Mouse (Mus musculus): Measurements from ENCODE around the gene St3gal2.
"Not testable (repeated sequence)": the region's sequence is repeated elsewhere in the genome, so short reads cannot be mapped to it uniquely, and the experiment has no call there.

Gene St3gal2

DNA sequence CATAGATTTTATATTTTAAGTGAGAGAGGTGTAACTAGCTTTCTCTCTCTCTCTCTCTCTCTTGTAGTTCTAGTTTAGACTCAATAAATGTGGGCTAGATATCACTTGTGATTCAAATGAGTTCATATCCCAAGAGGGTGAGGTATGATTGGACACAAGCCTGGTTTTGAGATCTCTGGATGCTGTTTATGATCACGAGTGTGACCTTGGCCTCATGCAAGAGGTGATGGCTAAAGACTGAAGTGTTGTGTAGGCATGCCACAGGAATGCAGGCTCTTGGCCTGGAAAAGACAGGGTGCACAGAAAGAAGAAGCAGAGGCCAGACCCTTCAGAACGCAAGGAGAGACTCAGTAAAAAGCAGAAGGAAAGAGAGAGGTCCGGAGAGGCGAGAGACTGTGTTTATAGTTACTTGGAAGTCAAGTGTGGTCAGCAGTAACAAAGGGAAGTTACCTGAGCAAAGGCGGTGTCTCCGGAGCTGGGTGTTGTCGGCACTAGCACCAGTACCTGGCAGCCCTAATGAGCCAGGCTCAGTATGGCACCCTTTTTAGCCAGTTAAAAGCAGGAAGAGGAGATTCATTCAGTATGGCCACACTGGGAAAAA is 24.7 kb downstream of the St3gal2 start:
- DNase-seq (ENCODE audit: low read depth), result no peak

DNA sequence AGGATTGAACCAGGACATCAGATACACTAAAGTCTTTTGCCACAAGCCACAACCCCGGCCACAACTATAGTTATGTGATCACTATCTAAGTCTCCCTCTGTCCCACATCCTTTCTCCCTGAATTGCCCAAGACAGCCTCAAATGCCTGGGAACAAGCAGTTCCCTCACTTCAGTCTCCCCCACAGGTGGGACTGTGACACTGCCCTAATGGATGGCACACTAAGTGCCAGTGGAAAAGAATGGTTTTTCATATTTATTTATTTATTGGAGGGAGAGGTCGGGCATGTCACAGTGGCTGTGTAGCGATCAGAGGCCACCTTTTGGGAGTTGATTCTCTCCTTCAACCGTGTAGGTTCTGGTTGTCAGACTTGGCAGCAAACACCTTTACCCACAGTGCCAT is 26.0 kb downstream of the St3gal2 start:
- no peak for DNase-seq (ENCODE audit: low read depth)

GRCm38 (mm10) chr8:110950065-110950484 is 30.4 kb downstream of the St3gal2 start:
- peak; percentile 62 for DNase-seq (ENCODE audit: low read depth)

DNA sequence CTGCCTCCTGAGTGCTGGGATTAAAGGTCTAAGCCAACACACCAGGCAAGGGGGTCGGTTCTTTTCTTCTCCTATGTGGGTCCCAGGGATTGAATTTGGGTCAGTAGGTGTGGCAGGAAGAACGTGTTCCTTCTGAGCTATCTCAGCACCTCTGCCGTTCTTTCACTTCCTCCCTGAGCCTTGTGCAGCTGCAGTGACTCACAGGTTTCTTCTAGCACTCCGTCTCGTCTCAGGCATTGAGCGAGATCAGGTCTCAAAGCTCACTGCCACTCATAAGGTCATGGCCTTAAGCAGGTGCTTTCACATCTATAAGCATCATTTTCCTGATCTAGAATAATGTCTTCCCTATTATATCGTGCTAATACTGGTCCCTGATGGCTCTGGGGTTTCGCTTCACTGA is 35.1 kb downstream of the St3gal2 start:
- DNase-seq (ENCODE audit: low read depth), result peak; percentile 71

DNA sequence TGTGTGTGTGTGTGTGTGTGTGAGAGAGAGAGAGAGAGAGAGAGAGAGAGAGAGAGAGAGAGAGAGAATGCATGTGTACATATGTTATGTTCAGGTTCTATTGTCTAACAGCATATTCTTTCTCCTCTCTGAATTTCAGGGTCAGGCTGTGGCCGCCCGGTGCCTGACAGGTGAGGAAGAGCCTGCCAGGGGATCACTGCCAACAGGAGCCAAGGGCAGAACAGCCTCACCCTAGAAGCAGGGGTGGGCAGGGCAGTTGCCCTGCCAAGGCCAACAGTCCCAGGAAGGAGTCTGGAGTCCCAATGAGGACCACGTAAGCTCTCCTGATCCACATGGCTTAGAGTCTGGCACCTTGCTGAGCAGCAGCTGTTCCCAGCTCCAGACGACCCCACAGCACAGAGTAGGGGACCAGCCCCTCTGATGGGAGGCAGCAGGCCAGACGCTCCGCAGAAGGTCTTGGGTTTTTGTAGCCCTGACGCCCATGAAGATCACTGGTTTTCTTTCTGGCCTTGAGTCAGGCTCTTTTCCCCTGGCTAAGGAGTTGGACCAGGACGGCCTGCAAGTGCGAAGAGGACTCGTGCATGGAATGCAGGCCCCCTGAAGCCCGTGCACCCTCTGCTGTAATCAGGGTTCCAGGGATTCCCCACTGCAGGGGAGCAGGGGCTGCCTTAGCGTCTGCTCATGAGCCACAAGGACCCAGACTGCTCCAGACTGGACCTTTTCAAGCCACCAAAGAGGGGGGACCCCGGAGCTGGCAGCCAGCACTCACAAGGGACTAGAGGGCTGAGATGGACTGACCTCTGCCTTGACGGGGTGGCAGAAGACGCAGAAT is 37.1 kb downstream of the St3gal2 start:
- no peak for DNase-seq (ENCODE audit: low read depth)

GRCm38 (mm10) chr8:110957471-110957870 is 37.7 kb downstream of the St3gal2 start:
- no peak for DNase-seq (ENCODE audit: low read depth)

GRCm38 (mm10) chr8:110958135-110958534 is 38.4 kb downstream of the St3gal2 start:
- no peak for DNase-seq (ENCODE audit: low read depth)

GRCm38 (mm10) chr8:110958553-110958952 is 38.8 kb downstream of the St3gal2 start:
- DNase-seq (ENCODE audit: low read depth), result peak; percentile 29

DNA sequence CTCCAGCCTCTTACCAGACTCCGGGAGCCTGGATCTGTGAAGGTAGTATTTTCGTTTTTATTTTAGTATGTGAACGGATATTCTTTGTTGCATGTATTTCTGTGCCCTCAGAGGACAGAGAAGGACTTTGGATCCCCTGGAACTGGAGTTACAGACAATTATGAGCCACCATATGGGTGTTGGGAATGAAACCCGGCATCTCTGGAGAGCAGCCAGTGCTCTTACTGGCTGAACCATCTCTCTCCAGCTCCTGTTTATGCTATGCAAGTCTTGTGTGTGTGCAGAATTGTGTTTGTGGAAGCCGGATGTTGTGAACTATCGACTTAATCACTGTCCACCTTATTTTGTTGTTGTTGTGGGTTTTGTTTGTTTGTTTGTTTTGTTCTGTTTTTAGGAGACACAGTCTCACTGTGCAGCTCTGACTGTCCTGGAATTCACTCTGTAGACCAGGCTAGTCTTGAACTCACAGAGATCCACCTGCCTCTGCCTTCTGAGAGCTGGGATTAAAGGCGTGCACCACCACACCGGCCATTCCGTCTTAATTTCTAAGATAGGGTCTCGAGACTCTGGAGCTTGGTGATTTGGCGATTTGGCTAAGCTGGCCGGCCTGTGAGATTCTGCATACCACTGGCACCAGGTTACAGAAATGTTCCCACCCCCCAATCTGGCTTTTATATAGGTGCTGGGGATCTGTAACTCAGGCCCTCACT is 39.5 kb downstream of the St3gal2 start:
- no peak for DNase-seq (ENCODE audit: low read depth)

- no peak for DNase-seq (ENCODE audit: low read depth)
These were observed 40.2 kb downstream of the St3gal2 start for GRCm38 (mm10) chr8:110959906-110960305.

DNA sequence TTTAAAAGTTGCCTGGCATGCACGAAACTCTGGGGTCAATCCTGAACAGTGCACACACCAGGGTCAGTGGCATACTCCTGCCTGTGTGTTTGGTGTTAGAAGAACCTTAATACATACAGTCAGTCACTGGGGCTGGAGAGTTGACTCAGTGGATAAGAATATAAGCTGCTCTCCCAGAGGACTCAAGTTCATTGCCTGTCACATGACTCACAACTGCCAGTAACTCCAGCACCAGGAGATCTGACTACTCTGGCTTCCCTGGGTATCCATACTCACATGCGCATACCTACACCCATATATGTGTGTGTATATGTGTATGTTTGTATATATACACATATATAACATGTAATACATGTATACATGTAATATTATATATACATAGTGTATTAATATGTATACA is 43.3 kb downstream of the St3gal2 start:
- no peak for DNase-seq (ENCODE audit: low read depth)

- DNase-seq (ENCODE audit: low read depth), result no peak
These were observed 44.9 kb downstream of the St3gal2 start for GRCm38 (mm10) chr8:110964666-110965065.

- DNase-seq (ENCODE audit: low read depth), result no peak
These were observed 45.9 kb downstream of the St3gal2 start for GRCm38 (mm10) chr8:110965594-110965993.

DNA sequence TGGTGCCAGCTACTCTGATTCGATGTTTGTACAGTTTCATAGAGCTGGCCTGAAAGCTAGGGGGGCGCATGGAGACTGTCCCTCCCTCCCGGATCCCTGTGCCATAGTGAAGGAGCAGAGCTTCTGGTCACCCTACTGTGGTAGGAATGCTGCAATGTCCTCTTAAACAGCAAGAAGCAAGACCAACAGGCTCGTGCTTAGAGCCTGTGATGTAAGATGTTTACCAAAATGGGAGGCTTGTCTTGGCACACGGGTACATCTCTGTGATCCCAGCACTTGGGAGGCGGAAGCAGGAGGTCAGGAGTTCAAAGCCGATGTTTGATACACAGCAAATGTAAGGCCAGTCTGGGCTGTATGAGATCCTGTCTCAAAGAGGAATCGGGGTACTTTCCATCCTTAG is 46.9 kb downstream of the St3gal2 start:
- DNase-seq (ENCODE audit: low read depth), result no peak

DNA sequence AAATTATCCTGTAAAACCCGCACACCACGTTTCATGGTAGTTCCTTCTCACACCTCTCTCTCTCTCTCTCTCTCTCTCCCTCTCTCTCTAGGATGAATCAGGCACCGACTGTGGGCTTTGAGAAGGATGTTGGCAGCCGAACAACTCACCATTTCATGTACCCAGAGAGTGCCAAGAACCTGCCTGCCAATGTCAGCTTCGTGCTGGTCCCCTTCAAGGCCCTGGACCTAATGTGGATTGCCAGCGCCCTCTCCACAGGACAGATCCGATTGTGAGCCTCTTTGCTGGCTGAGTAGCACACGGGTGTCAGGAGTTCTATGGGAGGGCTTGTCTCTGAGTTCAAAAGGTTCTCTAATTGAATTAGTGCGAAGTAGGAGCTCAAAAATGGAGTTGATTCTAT is 47.6 kb downstream of the St3gal2 start:
- DNase-seq (ENCODE audit: low read depth), result no peak

DNA sequence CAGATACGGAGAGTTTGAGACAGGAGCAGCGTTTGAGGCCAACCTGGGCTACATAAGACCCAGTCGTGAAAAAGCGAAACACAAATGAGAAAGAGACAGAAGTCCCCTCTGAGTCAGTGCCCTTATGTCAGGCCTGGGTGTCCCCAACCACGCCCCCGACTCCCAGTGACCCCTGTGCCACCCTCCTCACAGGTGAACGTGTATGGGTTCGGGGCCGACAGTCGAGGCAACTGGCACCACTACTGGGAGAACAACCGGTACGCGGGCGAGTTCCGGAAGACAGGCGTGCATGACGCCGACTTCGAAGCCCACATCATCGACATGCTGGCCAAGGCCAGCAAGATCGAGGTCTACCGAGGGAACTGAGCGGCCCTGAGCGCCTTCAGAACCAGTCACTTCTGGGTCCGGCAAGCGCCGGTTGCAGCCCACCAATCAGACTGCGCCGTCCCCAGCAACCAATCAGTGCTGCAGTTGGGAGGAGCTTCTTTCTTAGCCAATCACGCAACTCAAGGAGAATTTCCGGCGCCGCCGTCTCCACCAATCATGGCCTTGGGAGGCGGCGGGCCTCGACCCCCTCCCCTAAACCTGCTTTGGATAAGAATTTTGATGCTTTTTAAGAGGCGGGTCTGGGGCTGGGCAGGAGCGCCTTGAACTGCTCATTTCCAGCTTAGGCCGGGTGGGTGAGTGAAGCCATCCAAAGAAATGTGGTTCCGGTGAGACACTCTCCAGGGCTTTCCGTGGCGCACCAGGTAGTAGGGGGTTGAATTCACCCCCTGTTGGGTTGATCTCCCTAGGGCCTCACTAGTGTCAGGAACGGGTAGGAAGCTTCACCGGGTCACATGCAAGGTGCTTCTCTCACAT is 50.4 kb downstream of the St3gal2 start:
- DNase-seq (ENCODE audit: low read depth), result peak; percentile 94

DNA sequence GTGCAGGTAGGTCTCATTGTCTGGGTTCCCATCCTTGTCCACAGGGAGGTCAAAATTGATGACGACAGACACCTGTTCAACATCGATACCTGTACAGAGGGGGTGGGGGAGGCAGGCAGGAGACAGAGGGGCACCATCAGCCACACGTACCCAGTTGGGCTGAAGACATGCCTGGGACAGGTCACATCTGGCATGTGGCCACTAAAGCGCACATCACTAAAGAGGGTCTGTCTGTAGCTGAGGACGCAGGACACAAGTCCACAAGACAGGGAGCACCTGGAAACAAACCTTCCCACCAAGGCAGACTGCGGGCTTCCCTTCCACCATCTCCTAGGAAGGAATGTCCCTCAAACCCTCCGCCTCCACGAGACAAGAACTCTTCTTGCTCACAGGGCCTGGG is 56.8 kb downstream of the St3gal2 start:
- not testable (repeated sequence) for DNase-seq (ENCODE audit: low read depth)

GRCm38 (mm10) chr8:110977987-110978386 is 58.3 kb downstream of the St3gal2 start:
- not testable (repeated sequence) for DNase-seq (ENCODE audit: low read depth)

GRCm38 (mm10) chr8:110981304-110981703 is 61.6 kb downstream of the St3gal2 start:
- DNase-seq (ENCODE audit: low read depth), result peak; percentile 50

- no peak for DNase-seq (ENCODE audit: low read depth)
These were observed 68.4 kb downstream of the St3gal2 start for GRCm38 (mm10) chr8:110987805-110988744.

DNA sequence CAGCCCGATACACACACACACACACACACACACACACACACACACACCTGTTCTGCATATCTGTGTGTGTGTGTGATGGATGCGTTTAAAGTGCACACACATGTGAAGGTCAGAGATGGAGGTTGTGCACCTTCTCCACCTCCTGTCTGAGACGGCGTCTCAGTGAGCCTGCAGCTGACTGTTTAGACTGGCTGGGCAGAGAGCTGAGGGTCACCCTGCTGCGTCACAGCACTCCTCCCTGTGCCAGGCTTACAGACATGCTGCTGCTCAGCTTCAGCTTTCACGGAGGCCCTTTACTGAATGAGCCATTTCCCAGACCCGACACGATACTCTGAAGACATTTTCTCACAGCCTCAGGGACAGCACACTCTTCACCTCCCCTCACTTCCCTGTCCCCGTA is 70.3 kb downstream of the St3gal2 start:
- no peak for DNase-seq (ENCODE audit: low read depth)
